Mouse (Mus musculus) liver, embryonic 11.5 days (tissue): ENCODE results near the gene Wfikkn1. TPM values are rescaled to one million over a fixed set of nuclear protein-coding genes. Genes with fewer than 3 reads are reported as not detected.

Experiments
- ATAC-seq: fragments of 200-750 bp; cut with Nextera tagmentation; replicated peaks from 2 replicates; pipeline ENCODE4 v1.8.0; 2017; ENCODE audit warnings: moderate number of reproducible peaks, mild to moderate bottlenecking, moderate TSS enrichment, moderate library complexity; ENCODE audit not compliant: low FRiP score
- DNase-seq: peaks from one replicate; pipeline ENCODE4 v3.0.0-alpha.2; 2017; ENCODE audit warnings: low spot score
- H3K27ac ChIP-seq: fragments of 300-500 bp; sonication (generic); 2 replicates; pipeline ENCODE4 v1.5.1; 2014; ENCODE audit warnings: mild to moderate bottlenecking, low read depth, low read length, control low read depth
- H3K27me3 ChIP-seq: fragments of 300-500 bp; sonication (generic); replicated peaks from 2 replicates; pipeline ENCODE4 v1.6.1; 2014; ENCODE audit warnings: low read length, mixed read lengths; ENCODE audit not compliant: control insufficient read depth, insufficient read depth
- H3K36me3 ChIP-seq: fragments of 300-500 bp; sonication (generic); 2 replicates; pipeline ENCODE4 v1.6.1; 2014; ENCODE audit warnings: mild to moderate bottlenecking, low read length, moderate library complexity, mixed read lengths; ENCODE audit not compliant: control insufficient read depth, insufficient read depth
- H3K4me1 ChIP-seq: fragments of 300-500 bp; sonication (generic); replicated peaks from 2 replicates; pipeline ENCODE4 v1.6.1; 2014; ENCODE audit warnings: low read length, mixed read lengths; ENCODE audit not compliant: control insufficient read depth, insufficient read depth
- H3K4me2 ChIP-seq: fragments of 300-500 bp; sonication (generic); 2 replicates; pipeline ENCODE4 v1.6.1; 2014; ENCODE audit warnings: mild to moderate bottlenecking, control low read depth, moderate library complexity
- H3K4me3 ChIP-seq: fragments of 300-500 bp; sonication (generic); 2 replicates; pipeline ENCODE4 v1.5.1; 2014; ENCODE audit warnings: low read depth, low read length, control low read depth
- H3K9ac ChIP-seq: fragments of 300-500 bp; sonication (generic); 2 replicates; pipeline ENCODE4 v1.6.1; 2014; ENCODE audit warnings: low read depth, low read length, control low read depth
- H3K9me3 ChIP-seq: fragments of 300-500 bp; sonication (generic); 2 replicates; pipeline ENCODE4 v1.6.1; 2016; ENCODE audit warnings: low read length, inconsistent platforms, mixed read lengths; ENCODE audit not compliant: control insufficient read depth
- WGBS: fragments of 180-500 bp; shearing (Covaris S2); extraction: QIAGEN DNeasy Blood & Tissue Kit; methylation state at CpG from one replicate; pipeline ENCODE4 v1.1.7; 2014; 5-methylcytosine and 5-hydroxymethylcytosine counted together
- polyA plus RNA-seq: library from polyadenylated mRNA; unstranded; fragments of >200 nt; fragmentation: Nextera tagmentation; extraction: Ambion mirVana; gene quantifications from 2 replicates; pipeline ENCODE4 v1.2.1, GENCODE M21; 2014

Wfikkn1 gene
- polyA plus RNA-seq, 1 experiment from 2014 or later = 2.1 TPM

GRCm38 (mm10) chr17:25860832-25861703 lies 19.6 kb downstream of the Wfikkn1 start, which contains the start of gene Wdr90:
Wdr90 (minus strand) TSS chr17:25861501.
- DNase-seq (peak; percentile 86), ATAC-seq (peak; percentile 92)
- Histone ChIP-seq H3K4me3 (peak within 1 kb of the TSS; percentile 65), H3K9me3 (no peaks in the 10 kb centered on the region), H3K4me1 (peaks cover 19% of the 10 kb centered on the region), H3K27ac (peak within 1 kb of the TSS; percentile 80), H3K4me2 (peak within 1 kb of the TSS; percentile 91), H3K36me3 (peaks cover 9% of the 10 kb centered on the region; the same call in 1 of the 2 replicates), H3K27me3 (no peaks in the 10 kb centered on the region), H3K9ac (peak within 1 kb of the TSS; percentile 83)
- 5% methylated on average over 65 of the region's 65 CpGs for WGBS

DNA sequence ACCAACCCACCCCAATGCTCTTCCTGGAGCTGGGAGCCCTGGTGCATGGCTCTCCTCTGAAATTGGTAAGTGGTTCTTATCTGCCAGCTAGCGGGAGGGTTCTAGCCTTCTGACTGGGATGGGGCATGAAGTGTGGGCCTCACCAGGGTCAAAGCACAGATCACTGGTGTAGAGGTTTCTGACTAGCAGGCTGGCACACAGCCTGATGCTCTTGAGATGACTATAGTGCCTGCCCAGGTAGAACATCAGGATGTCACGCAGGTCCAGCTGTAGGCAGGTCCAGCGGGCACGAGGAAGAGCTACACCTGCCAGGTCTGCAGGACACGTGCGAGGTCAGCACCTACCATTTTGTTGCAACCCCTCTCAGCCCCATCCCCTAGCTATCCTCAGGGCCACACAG lies 20.4 kb downstream of the Wfikkn1 start:
- H3K4me3 ChIP-seq = peak overlapping the region; percentile 65
- peak overlapping the region; percentile 91 for H3K4me2 ChIP-seq
- H3K4me1 ChIP-seq = peaks cover 19% of the 10 kb centered on the region
- DNase-seq (no peak), ATAC-seq (no peak)
- H3K27ac ChIP-seq = no peak overlapping the region
- no peaks in the 10 kb centered on the region for H3K27me3 ChIP-seq
- H3K9me3 ChIP-seq = no peaks in the 10 kb centered on the region
- H3K36me3 ChIP-seq = peaks cover 5% of the 10 kb centered on the region; the same call in 1 of the 2 replicates
- 90% methylated on average over 6 of the region's 6 CpGs for WGBS
- H3K9ac ChIP-seq = peak overlapping the region; percentile 83; the same call in 1 of the 2 replicates

DNA sequence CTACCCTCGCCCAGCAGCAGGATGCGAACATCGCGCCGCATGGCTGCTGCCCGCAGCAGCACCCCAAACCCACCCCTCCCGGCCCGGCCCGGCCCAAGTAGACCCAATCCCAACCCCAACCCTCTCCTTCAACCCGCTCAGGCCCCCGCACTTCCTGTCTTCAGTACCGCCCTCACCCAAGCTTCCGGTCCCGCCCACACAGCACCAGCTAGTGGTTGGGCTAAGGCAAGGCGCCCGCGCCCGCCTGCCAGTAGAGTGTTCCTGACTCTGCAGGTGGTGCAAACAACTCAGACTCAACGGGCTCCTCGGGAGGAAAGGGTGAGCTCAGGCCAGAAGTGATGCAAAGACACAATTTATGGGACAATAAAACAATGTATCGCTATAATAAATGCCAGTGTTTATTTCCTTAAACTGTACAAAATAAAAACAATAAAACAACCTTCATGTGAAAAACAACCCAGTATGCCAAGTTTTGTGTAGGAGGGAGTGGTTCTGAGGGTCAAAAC lies 36.2 kb downstream of the Wfikkn1 start, which contains the start of gene Rhot2:
Rhot2 (minus strand) TSS at position 456 of the 506 bp plus-strand sequence.
- DNase-seq = peak; percentile 93
- under 1% methylated on average over 21 of the region's 21 CpGs for WGBS
- H3K27me3 ChIP-seq = no peaks in the 10 kb centered on the region
- no peaks in the 10 kb centered on the region for H3K9me3 ChIP-seq
- peaks cover 16% of the 10 kb centered on the region for H3K4me1 ChIP-seq
- H3K4me3 ChIP-seq = peak within 1 kb of the TSS; percentile 85
- peak; percentile 95 for ATAC-seq
- peak within 1 kb of the TSS; percentile 93 for H3K4me2 ChIP-seq
- H3K9ac ChIP-seq = peak within 1 kb of the TSS; percentile 93
- H3K27ac ChIP-seq = peak within 1 kb of the TSS; percentile 84
- peaks cover 28% of the 10 kb centered on the region for H3K36me3 ChIP-seq

GRCm38 (mm10) chr17:25843636-25844395 lies 36.8 kb downstream of the Wfikkn1 start:
- WGBS = 2% methylated on average over 38 of the region's 38 CpGs
- ATAC-seq (peak; percentile 63), DNase-seq (no peak)
- Histone ChIP-seq H3K27me3 (no peaks in the 10 kb centered on the region), H3K4me2 (peak overlapping the region; percentile 93), H3K27ac (peak overlapping the region; percentile 84), H3K4me3 (peak overlapping the region; percentile 85), H3K4me1 (peaks cover 16% of the 10 kb centered on the region), H3K36me3 (peaks cover 32% of the 10 kb centered on the region), H3K9me3 (no peaks in the 10 kb centered on the region), H3K9ac (peak overlapping the region; percentile 93)

- no peak overlapping the region; the same call in none of the 2 replicates for H3K27ac ChIP-seq
- peaks cover 32% of the 10 kb centered on the region for H3K36me3 ChIP-seq
- WGBS = 89% methylated on average over 4 of the region's 4 CpGs
- no peaks in the 10 kb centered on the region for H3K9me3 ChIP-seq
- peaks cover 16% of the 10 kb centered on the region for H3K4me1 ChIP-seq
- peak overlapping the region; percentile 93 for H3K4me2 ChIP-seq
- ATAC-seq = no peak
- no peaks in the 10 kb centered on the region for H3K27me3 ChIP-seq
- peak overlapping the region; percentile 85 for H3K4me3 ChIP-seq
- no peak for DNase-seq
- peak overlapping the region; percentile 93 for H3K9ac ChIP-seq
Observed at GRCm38 (mm10) chr17:25843122-25843521, 37.5 kb downstream of the Wfikkn1 start.

DNA sequence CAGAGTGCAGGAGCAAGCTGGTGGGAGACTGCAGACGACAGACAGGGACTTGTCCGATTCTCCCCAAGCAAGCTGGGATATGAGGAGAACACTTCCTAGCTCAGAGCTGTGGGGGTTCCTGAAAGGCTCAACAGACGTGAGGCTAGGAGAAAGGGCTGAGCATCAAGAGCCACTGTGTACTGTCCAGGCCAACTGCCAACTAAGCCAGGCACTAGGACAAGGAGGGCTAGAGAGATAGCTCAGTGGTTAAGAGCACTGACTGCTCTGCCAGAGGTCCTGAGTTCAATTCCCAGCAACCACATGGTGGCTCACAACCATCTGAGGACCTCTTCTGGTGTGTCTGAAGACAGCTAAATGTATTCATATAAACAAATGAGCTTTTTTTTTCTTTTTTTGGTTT lies 38.1 kb downstream of the Wfikkn1 start:
- H3K9ac ChIP-seq = no peak overlapping the region
- H3K36me3 ChIP-seq = peaks cover 36% of the 10 kb centered on the region
- DNase-seq (no peak), ATAC-seq (no peak)
- 86% methylated on average over 3 of the region's 3 CpGs for WGBS
- no peak overlapping the region for H3K4me2 ChIP-seq
- H3K27me3 ChIP-seq = no peaks in the 10 kb centered on the region
- no peaks in the 10 kb centered on the region for H3K9me3 ChIP-seq
- H3K4me1 ChIP-seq = peaks cover 22% of the 10 kb centered on the region
- no peak overlapping the region for H3K4me3 ChIP-seq
- no peak overlapping the region for H3K27ac ChIP-seq

- WGBS = 93% methylated on average over 22 of the region's 22 CpGs
- ATAC-seq = no peak
- no peak within 1 kb of the TSS for H3K4me2 ChIP-seq
- no peak within 1 kb of the TSS for H3K27ac ChIP-seq
- peaks cover 36% of the 10 kb centered on the region for H3K36me3 ChIP-seq
- H3K9ac ChIP-seq = no peak within 1 kb of the TSS
- H3K4me3 ChIP-seq = no peak within 1 kb of the TSS
- no peaks in the 10 kb centered on the region for H3K27me3 ChIP-seq
- H3K9me3 ChIP-seq = no peaks in the 10 kb centered on the region
- peaks cover 33% of the 10 kb centered on the region for H3K4me1 ChIP-seq
- DNase-seq = no peak
Observed at GRCm38 (mm10) chr17:25841117-25841880, 39.4 kb downstream of the Wfikkn1 start, which contains the start of gene Gm20683. Gm20683 (minus strand) TSS chr17:25841763.

GRCm38 (mm10) chr17:25840519-25840918 lies 40.1 kb downstream of the Wfikkn1 start:
- Histone ChIP-seq H3K4me1 (peaks cover 38% of the 10 kb centered on the region), H3K36me3 (peaks cover 33% of the 10 kb centered on the region)

More at GRCm38 (mm10) chr17:25840519-25840918, 40.1 kb downstream of the Wfikkn1 start:
- H3K4me2 ChIP-seq = no peak overlapping the region
- ATAC-seq (no peak), DNase-seq (no peak)
- 94% methylated on average over 6 of the region's 6 CpGs for WGBS
- H3K9me3 ChIP-seq = no peaks in the 10 kb centered on the region
- no peak overlapping the region for H3K27ac ChIP-seq
- H3K9ac ChIP-seq = no peak overlapping the region
- H3K4me3 ChIP-seq = no peak overlapping the region
- no peaks in the 10 kb centered on the region for H3K27me3 ChIP-seq
